Mouse (Mus musculus) olfactory bulb, adult 2 months (tissue): ENCODE measurements at regions not wholly inside any gene's neighbourhood (a gene's known extent, or its start where the extent isn't known, plus 50 kb on each side); places are given as distances from the start of the nearest gene placed in this dataset.

ENCODE experiments used
- H3K27ac ChIP-seq: fragments of 200-500 bp; 2 replicates; pipeline ENCODE4 v1.5.1; 2012; ENCODE audit warnings: low read depth, low read length; ENCODE audit not compliant: insufficient read depth
- H3K4me1 ChIP-seq: fragments of 200-500 bp; 2 replicates; pipeline ENCODE4 v1.6.1; 2012; ENCODE audit warnings: low read length; ENCODE audit not compliant: control insufficient read depth, insufficient read depth
- H3K4me3 ChIP-seq: fragments of 200-500 bp; 2 replicates; pipeline ENCODE4 v1.5.1; 2012; ENCODE audit warnings: mild to moderate bottlenecking, low read depth, low read length, moderate library complexity; ENCODE audit not compliant: insufficient read depth
- CTCF ChIP-seq: fragments of 200-500 bp; IDR thresholded peaks from 2 replicates; pipeline ENCODE4 v1.5.1; 2012; ENCODE audit warnings: low read depth, mild to moderate bottlenecking, low read length, moderate library complexity; ENCODE audit not compliant: insufficient read depth
- POLR2A ChIP-seq: fragments of 200-500 bp; IDR thresholded peaks from 2 replicates; pipeline ENCODE4 v1.6.1; 2012; ENCODE audit warnings: mild to moderate bottlenecking, low read depth, low read length, moderate library complexity; ENCODE audit not compliant: insufficient read depth
- WGBS: fragments of 180-500 bp; shearing (Covaris S2); methylation state at CpG from one replicate; pipeline ENCODE4 v1.1.7; 2018; 5-methylcytosine and 5-hydroxymethylcytosine counted together

DNA sequence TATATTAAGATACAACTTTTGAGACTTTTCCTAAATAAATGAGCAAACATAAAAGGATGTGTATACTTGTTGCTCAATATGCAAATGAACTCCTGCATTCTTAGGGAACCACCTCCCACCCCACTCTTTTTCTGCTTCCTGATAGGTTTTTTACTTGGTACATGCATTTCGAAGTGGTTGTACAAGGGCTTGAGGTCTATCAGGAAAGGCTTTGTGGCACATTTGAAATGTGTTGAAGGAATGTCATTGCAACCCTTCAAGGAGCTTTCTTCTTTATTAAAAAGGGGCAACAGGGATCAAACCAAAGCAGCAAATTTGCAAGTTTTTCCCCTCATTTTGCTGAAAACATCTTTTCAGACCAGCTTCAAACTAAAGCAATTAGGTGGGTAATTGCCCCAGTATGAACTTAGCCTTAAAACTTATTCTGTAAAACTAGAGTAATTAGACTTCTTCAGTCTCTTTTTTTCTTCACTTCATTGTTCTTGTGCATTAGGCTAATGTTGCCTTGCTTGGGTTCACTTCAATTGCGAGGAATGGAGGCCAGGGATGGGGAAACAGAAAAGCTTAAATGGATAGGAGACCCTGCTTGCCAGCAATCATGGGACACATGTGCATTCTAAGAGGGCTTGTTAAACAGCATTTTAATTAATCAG lies 96.1 kb upstream of the Igbp1b start:
- Histone ChIP-seq H3K27ac (no peak overlapping the region), H3K4me3 (no peak overlapping the region), H3K4me1 (no peaks in the 10 kb centered on the region)
- TF ChIP-seq CTCF (no peak), POLR2A (no peak)
- WGBS, result 49% methylated on average over 2 of the region's 2 CpGs

- TF ChIP-seq CTCF (no peak), POLR2A (no peak)
- Histone ChIP-seq H3K4me1 (no peaks in the 10 kb centered on the region), H3K4me3 (no peak overlapping the region), H3K27ac (no peak overlapping the region)
Observed at GRCm38 (mm10) chr6:138717698-138718097, 59.4 kb upstream of the Igbp1b start.
